ENCODE assay signal across 8 mouse cellular contexts in the genomic region with DNA sequence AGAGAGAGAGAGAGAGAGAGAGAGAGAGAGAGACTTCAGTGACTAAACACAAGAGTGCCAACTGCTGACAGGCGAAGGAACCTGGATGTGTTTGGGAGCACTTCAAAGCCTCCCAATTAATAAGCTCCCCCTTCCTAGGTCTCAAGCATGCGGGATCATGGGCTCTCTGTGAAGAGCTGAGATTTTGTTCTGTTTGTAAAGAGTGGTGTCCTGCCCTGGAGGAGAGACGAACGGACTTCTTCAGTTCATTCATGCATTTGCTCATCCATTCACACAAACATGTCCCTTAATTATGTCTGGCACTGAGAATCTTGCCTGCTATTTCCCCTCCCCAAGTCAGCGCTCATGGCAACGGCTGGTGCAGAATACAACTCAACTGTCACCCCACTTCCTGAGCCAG. TPM values are rescaled to one million over a fixed set of nuclear protein-coding genes. Genes with fewer than 3 reads are reported as not detected.
A peak's percentile ranks its signal among the peaks of the same experiment; 100 is the strongest.
DNase-seq lines count a peak whose midpoint lies in the region; ATAC-seq and TF ChIP-seq lines count a peak whose summit lies in the region.

No protein-coding gene starts in this region.

- peak overlapping the region; percentile 14 for H3K4me3 ChIP-seq in cerebellum, adult 2 months (replicated peaks; ENCODE audit: insufficient read depth, low read depth, low read length)
- H3K4me3 ChIP-seq in lung, embryonic 16.5 days (ENCODE audit: low read length): peak overlapping the region; percentile 56; the same call in 1 of the 2 replicates
- H3K4me3 ChIP-seq in lung, adult 2 months (replicated peaks; ENCODE audit: extremely low read depth, low read depth, low read length): no peak overlapping the region
- H3K4me3 ChIP-seq in limb, embryonic 14.5 days (replicated peaks; ENCODE audit: low read length): peak overlapping the region; percentile 58

- no peaks in the 10 kb centered on the region for H3K9me3 ChIP-seq in lung, embryonic 16.5 days (ENCODE audit: control insufficient read depth, low read length)
- H3K9me3 ChIP-seq in limb, embryonic 14.5 days (ENCODE audit: control insufficient read depth, low read length): no peaks in the 10 kb centered on the region

- TF ChIP-seq CTCF in cerebellum, adult 2 months (IDR thresholded peaks at IDR 0.05; ENCODE audit: borderline replicate concordance, insufficient read depth, low read depth, low read length): no peak
- no peak for TF ChIP-seq CTCF in lung, adult 2 months (IDR thresholded peaks at IDR 0.05; ENCODE audit: insufficient read depth, low read length)

- H3K36me3 ChIP-seq in lung, embryonic 16.5 days (ENCODE audit: control insufficient read depth, insufficient read depth, low read length): no peaks in the 10 kb centered on the region
- H3K36me3 ChIP-seq in limb, embryonic 14.5 days (ENCODE audit: control insufficient read depth, insufficient read depth, low read length): no peaks in the 10 kb centered on the region

- H3K9ac ChIP-seq in lung, embryonic 16.5 days (ENCODE audit: low read length): no peak overlapping the region
- no peak overlapping the region for H3K9ac ChIP-seq in limb, embryonic 14.5 days (ENCODE audit: low read depth, low read length, severe bottlenecking)

- H3K4me2 ChIP-seq in lung, embryonic 16.5 days (ENCODE audit: low read depth, low read length): 0 out of 2 replicates have a peak overlapping the region, but pooled peaks have one; percentile 89
- H3K4me2 ChIP-seq in limb, embryonic 14.5 days (replicated peaks; ENCODE audit: low read depth, low read length, severe bottlenecking): peak overlapping the region; percentile 99

- TF ChIP-seq POLR2A in cerebellum, adult 2 months (IDR thresholded peaks at IDR 0.05; ENCODE audit: borderline replicate concordance, insufficient read depth, low read length): no peak
- no peak for TF ChIP-seq POLR2A in lung, adult 2 months (IDR thresholded peaks at IDR 0.05; ENCODE audit: borderline replicate concordance, extremely low read depth, low read depth, low read length)
- TF ChIP-seq POLR2A in limb, embryonic 14.5 days (IDR thresholded peaks at IDR 0.05; ENCODE audit: borderline replicate concordance, extremely low read depth, insufficient read depth, insufficient read length): no peak

- 2% methylated on average over 6 of the region's 6 CpGs for WGBS in cerebellum, adult 2 months
- 4% methylated on average over 6 of the region's 6 CpGs for WGBS in lung, embryonic 16.5 days
- 9% methylated on average over 6 of the region's 6 CpGs for WGBS in lung, adult 2 months
- WGBS in limb, embryonic 14.5 days: 2% methylated on average over 6 of the region's 6 CpGs

- ATAC-seq in cerebellum, adult (ENCODE audit: insufficient number of reproducible peaks, low FRiP score, low TSS enrichment): no peak
- no peak for ATAC-seq in lung, embryonic 16.5 days (ENCODE audit: low read depth)
- ATAC-seq in limb, embryonic 14.5 days (ENCODE audit: low FRiP score, low read depth): no peak

- no peaks in the 10 kb centered on the region; the same call in 1 of the 2 replicates for H3K27me3 ChIP-seq in cerebellum, adult 2 months (ENCODE audit: control insufficient read depth, insufficient read depth, low read length)
- peaks cover 46% of the 10 kb centered on the region for H3K27me3 ChIP-seq in lung, embryonic 16.5 days (ENCODE audit: control insufficient read depth, insufficient read depth, low read depth, low read length)
- peaks cover 36% of the 10 kb centered on the region; the same call in 1 of the 2 replicates for H3K27me3 ChIP-seq in limb, embryonic 14.5 days (ENCODE audit: control insufficient read depth, insufficient read depth, low read length)

- DNase-seq in cerebellum, adult 2 months: peak; percentile 14 to 17
- no peak for DNase-seq in lung, adult 2 months
- no peak for DNase-seq in limb, embryonic 14.5 days (ENCODE audit: low spot score)
- DNase-seq in telencephalon, adult 2 months (ENCODE audit: low read depth, low spot score): peak; percentile 29
- DNase-seq in ovary, postnatal 14 days (ENCODE audit: low spot score): no peak
- no peak for DNase-seq in adrenal gland, postnatal 10 days

- no peak overlapping the region for H3K27ac ChIP-seq in cerebellum, adult 2 months (ENCODE audit: insufficient read depth, low read length)
- no peak overlapping the region for H3K27ac ChIP-seq in lung, embryonic 16.5 days (ENCODE audit: low read length)
- H3K27ac ChIP-seq in limb, embryonic 14.5 days (replicated peaks; ENCODE audit: low read depth, low read length): no peak overlapping the region

- H3K4me1 ChIP-seq in cerebellum, adult 2 months (ENCODE audit: control insufficient read depth, insufficient read depth, low read length): no peaks in the 10 kb centered on the region
- H3K4me1 ChIP-seq in lung, embryonic 16.5 days (replicated peaks; ENCODE audit: control insufficient read depth, insufficient read depth, low read length): peaks cover 13% of the 10 kb centered on the region; the same call in 1 of the 2 replicates
- H3K4me1 ChIP-seq in lung, adult 2 months (ENCODE audit: control insufficient read depth, insufficient read depth, low read length): peaks cover 2% of the 10 kb centered on the region; the same call in 1 of the 2 replicates
- H3K4me1 ChIP-seq in limb, embryonic 14.5 days (ENCODE audit: control insufficient read depth, insufficient read depth, low read length): no peaks in the 10 kb centered on the region

RNA-seq across cellular contexts. Expression of a gene that starts 2.3 kb away (rescaled TPM):
- polyA plus RNA-seq in cerebellum, adult 2 months (2012; rRNA removed): 12.2 and 12.9 TPM in 2 replicates
- 0.24 and 0.31 TPM in 2 replicates for polyA plus RNA-seq in lung, embryonic 16.5 days (2015; fragmentation: Nextera tagmentation; extraction: Ambion mirVana)
- polyA plus RNA-seq in lung, adult 2 months (2012; rRNA removed): 0.05 TPM in 1 of 2 replicates, not detected in the other
- 2.8 and 6.2 TPM in 2 replicates for polyA plus RNA-seq in limb, embryonic 14.5 days (2012; rRNA removed)
- 3.0 and 4.6 TPM in 2 replicates for polyA plus RNA-seq in limb, embryonic 14.5 days (2014; fragmentation: Nextera tagmentation; extraction: Ambion mirVana)
- total RNA-seq in adrenal gland, postnatal 10 days (2021): 1 to 10 TPM; 1.3 to 2.5 TPM

Comparison
In these comparisons a context has a peak if more than half of its experiments do, and no peak if none do; other contexts are left out.
1. DNase-seq: peak in cerebellum, adult 2 months (2 of 2) and telencephalon, adult 2 months (single experiment); none in lung, adult 2 months (single experiment), limb, embryonic 14.5 days (single experiment), ovary, postnatal 14 days (single experiment) and adrenal gland, postnatal 10 days (single experiment).